Mouse (Mus musculus) megakaryocyte-erythroid progenitor cell, adult 5-6 weeks (primary cell): ENCODE measurements at regions not wholly inside any gene's neighbourhood (a gene's known extent, or its start where the extent isn't known, plus 50 kb on each side); places are given as distances from the start of the nearest gene placed in this dataset.

ENCODE experiments used
- ATAC-seq: replicated peaks from 2 replicates; pipeline ENCODE4 v1.8.0; 2016; ENCODE audit warnings: mild to moderate bottlenecking, inconsistent platforms; ENCODE audit not compliant: severe bottlenecking, poor library complexity, low FRiP score, low TSS enrichment

DNA sequence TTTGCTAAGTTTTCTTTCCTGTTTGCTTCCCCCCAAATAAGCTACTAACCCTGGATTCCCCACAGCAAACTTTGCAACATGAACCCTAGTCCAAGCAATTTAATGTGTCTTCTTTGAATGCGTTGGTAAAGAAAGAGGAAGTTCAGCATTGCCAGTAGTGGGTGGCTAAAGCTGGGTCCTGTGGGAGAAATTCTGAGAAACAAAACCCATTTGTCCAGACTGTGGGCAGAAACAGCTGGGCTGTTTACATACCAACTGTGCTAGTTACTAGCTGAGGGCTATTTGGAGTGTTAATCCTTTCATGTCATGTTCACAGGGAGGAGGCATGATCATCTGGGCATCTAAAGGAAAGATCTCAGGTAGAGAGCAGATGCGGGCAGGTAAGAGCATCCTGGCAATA lies 51.8 kb upstream of the 1190002N15Rik start:
- no peak for ATAC-seq

DNA sequence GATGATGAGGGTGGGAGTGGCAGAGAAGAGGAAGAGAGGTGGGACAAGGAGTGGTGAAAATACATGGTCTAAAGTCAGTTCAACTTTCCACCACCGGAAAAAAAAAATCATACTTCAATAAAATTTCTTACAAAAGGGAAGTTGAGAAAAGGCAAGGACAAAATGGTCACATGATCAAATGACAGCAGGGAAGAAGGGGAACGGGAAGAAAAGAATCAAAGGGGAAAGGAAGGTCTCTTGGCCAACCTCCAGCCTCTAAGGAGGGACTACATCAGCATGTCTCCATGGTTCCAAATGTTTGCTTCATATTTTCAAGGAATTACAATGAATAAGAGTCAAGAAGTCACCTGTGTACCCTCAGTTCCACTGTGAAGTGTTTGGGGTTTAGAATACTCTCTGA lies 64.7 kb upstream of the Slc9a9 start:
- ATAC-seq = no peak

DNA sequence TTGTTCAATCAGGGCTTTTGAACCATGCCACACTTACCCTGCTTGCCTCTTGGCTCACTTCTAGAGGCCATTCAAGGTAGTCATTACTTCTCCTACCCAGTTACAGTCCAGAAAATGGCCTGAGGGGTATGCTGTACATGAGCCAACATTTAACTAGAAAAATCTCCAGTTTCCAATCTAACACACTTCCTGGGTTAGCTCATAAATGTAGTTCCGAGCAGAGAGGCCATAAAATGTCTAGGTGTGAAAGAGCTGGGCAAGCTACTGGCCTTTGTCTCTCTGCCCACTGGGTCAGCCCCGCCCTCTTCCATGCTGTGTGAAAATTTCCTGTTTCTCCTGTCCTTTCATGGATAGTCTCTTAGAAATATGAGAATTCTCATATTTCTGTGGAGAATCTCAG lies 63.3 kb upstream of the Slc9a9 start:
- no peak for ATAC-seq

DNA sequence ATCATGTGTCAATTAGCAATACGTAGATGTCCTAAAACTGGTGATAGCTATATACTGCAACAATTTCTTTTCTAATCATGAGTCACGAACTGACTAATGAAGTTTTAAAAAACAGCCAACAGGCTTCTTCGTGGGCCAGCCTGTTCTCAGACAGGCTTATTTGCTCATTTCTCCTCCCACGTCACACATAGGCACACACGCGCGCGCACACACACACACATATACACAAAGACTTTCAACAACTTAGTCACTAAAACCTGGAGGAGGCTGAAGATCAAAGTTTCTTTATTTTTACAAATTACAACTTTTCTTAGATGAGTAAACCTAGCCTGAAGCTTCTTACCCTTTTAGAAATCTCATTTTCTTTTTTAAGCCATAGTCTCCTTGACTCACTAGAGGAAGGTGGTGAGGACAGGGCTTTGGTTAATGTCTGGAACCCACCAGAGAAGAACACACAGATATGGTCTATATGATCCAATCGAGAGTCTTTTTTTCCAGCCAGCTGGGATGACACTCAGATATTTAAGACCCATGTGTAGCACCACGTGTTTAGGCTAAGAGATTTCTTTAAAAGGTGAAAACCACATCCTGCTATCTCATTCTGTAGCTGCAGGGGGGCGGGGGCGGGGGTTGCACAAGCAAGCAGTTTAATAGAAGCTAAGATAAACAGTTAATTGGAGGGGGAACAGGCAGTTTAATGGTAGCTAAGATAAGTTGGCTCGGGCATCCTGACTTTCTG lies 62.5 kb upstream of the Slc9a9 start:
- ATAC-seq = peak; percentile 92

DNA sequence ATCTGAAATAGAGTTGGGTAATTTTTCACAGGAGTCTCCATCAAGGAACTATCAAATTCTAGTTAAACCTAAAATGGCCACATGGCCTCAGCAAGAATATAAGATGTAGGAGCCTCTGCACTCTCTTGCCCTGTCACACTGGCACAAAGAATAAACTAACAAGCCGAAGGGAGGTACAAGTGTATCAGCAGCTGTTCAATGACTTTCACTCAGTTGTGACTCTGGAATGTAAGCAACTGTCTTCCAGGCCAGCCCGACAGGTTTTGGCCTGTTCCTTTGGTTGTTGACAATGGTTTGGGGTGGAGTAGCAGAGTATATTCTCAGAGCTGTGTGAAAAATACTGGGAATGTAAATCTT lies 62.0 kb upstream of the Slc9a9 start:
- no peak; the same call in none of the 2 replicates for ATAC-seq

DNA sequence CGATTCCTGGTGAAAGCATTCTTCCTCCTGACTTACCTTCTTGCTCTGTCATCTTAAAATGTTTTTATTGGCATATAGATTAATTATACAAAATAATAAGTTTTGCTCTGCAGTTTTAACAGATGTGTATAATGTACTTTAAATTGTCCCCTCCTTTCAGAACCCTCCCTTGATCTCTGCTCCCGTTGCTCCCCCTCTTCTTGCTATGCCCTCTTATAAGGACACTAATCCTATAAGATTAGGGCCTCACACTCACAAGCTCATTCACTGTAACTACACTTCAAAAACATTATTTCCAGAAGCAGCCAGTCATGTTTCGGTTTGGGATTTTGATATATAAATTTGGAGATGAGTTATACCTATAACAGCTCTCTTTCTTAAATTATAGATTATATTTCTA lies 59.6 kb upstream of the Slc9a9 start:
- no peak for ATAC-seq

DNA sequence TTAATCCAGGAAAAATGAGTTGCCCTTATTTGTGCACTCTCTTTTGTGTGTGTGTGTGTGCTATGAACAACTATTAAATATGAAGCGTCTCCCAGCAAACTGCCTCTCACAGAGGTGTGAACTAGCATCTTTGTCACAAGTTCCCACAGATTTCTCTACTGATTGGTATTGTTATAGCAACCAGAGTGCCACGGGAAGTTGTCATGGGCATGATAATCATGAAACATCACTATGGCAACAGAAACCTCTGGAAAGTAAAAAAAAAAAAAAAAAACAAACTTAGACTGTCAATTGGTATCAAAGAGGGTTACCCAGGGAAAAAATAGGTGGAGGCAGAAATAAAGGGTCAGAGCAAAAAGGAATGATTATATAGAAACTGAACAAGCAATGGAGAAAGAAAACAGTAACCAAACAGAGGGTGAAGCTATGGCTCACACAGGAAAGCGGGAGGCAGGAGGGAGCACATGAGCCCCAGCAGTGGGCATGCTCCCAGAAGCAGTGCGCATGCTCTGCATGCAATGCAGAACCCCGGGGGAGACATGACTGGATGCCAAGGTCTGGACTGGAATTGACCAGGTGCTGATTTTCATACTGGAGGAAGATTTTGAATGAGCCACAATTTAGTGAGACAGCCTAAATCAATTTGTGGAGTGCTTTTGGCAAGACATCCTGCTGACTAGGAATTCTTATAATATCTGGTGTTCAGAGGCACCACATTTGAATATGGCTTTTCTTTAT lies 58.9 kb upstream of the Slc9a9 start:
- ATAC-seq = no peak

DNA sequence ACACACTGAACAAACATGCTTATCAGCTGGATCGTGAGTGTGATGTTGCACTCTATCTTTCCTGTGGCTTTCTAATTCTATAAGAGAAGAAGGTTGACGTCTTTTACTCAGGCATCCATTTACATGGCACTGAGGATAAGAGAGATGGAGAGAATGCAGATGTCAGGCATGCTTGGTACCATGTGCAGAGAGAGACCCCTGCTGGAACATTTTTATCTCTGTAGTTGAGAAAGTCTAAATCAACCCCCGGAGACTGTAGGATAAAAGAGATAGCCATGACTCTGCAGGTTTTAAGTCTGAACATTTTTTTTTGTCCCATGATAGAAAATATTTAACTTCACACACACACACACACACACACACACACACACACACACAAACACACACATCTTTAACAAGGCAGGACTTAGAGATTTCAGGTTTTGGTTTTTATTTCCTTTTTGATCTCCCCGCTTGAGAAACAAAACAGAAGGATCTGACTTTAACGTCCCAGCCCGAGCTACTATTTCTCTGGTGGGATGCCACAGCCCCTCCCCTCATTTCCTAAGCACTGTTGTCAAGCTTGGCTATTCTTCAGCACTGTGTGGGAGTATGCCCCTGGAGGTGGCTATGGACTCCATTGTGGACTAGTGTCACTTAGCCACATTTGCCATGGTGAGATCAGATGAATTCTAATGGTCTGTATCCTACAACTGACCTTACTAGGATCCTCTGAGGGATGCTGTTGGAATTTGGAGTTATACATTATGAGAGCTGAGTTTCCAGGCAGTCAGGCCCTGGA lies 55.6 kb upstream of the Slc9a9 start:
- peak; percentile 96 for ATAC-seq

DNA sequence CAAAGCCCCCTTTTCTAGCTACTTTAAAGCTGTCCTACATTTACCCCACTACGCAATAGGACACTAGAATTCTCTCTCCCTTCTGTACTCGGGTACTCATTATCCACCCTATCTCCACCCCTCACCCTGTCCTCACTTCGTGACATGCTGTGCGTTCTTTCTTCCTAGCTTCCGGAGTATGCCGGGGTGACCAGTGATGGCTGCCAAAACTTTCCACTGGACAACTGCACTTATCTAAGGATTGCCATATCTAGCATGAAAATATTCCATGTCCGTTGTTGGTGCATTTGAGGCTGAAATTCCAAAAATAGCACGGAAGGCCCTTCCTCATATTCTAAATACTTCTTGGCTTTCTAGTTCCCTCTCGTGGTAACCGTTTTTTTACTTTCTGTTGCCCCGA lies 54.5 kb upstream of the Slc9a9 start:
- ATAC-seq = no peak

DNA sequence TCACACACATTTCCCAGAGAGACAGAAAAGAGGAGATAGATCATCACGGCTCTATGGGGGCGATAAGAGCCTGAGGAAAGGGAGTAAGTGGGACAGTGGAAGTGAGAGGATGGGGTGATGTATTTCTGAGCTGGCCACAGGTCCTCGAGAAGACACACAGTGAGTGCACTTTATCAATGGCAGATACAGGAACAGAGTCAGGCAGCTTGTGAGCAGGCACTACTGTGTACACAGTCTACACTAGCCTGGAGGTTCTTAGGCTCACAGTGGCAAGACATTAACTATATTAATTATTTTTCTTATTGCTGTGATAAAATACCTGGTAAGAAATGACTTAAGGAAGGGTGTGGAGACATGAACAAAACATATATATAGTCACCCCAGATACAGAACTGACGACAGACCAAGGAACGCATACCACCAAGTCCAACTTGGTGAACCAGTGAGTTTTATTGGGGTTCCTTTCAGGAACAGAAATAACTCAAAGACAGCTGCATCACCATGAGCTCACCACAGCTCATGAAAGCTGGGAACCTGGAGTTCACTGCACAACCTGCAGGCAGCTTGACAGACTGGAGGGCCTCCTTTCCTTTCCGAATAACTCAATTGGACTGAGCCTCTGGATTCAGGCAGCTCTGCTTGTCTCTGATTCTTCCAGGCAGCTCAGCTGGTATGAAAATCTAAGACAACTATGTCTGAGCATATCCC lies 51.5 kb upstream of the Slc9a9 start:
- no peak for ATAC-seq
